Mouse (Mus musculus) embryonic facial prominence, embryonic 11.5 days (tissue): Measurements from ENCODE around the gene Cyp17a1. TPM values are rescaled to one million over a fixed set of nuclear protein-coding genes. Genes with fewer than 3 reads are reported as not detected.

Experiments
- ATAC-seq: fragments of 200-750 bp; cut with Nextera tagmentation; replicated peaks from 2 replicates; pipeline ENCODE4 v1.8.0; 2017; ENCODE audit warnings: low read depth; ENCODE audit not compliant: insufficient number of reproducible peaks, low FRiP score, low TSS enrichment
- DNase-seq: peaks from one replicate; pipeline ENCODE4 v3.0.0-alpha.2; 2015; ENCODE audit warnings: low spot score
- H3K27ac ChIP-seq: fragments of 300-500 bp; sonication (generic); replicated peaks from 2 replicates; pipeline ENCODE4 v1.5.1; 2014; ENCODE audit warnings: mild to moderate bottlenecking, low read depth, low read length, control low read depth
- H3K27me3 ChIP-seq: fragments of 300-500 bp; sonication (generic); 2 replicates; pipeline ENCODE4 v1.6.1; 2014; ENCODE audit warnings: mild to moderate bottlenecking, low read length, moderate library complexity, mixed read lengths; ENCODE audit not compliant: control insufficient read depth, insufficient read depth
- H3K36me3 ChIP-seq: fragments of 300-500 bp; sonication (generic); replicated peaks from 2 replicates; pipeline ENCODE4 v1.6.1; 2014; ENCODE audit warnings: low read depth, mild to moderate bottlenecking, low read length, moderate library complexity, mixed read lengths; ENCODE audit not compliant: control insufficient read depth, insufficient read depth
- H3K4me1 ChIP-seq: fragments of 300-500 bp; sonication (generic); 2 replicates; pipeline ENCODE4 v1.6.1; 2014; ENCODE audit warnings: low read length, mixed read lengths; ENCODE audit not compliant: control insufficient read depth, insufficient read depth
- H3K4me2 ChIP-seq: fragments of 300-500 bp; sonication (generic); 2 replicates; pipeline ENCODE4 v1.6.1; 2014; ENCODE audit warnings: low read depth, mild to moderate bottlenecking, control low read depth, low read length, moderate library complexity
- H3K4me3 ChIP-seq: fragments of 300-500 bp; sonication (generic); 2 replicates; pipeline ENCODE4 v1.5.1; 2014; ENCODE audit warnings: low read depth, low read length, control low read depth
- H3K9ac ChIP-seq: fragments of 300-500 bp; sonication (generic); replicated peaks from 2 replicates; pipeline ENCODE4 v1.6.1; 2014; ENCODE audit warnings: mild to moderate bottlenecking, control low read depth, low read length
- H3K9me3 ChIP-seq: fragments of 300-500 bp; sonication (generic); replicated peaks from 2 replicates; pipeline ENCODE4 v1.6.1; 2016; ENCODE audit warnings: mild to moderate bottlenecking, low read length, inconsistent platforms, mixed read lengths; ENCODE audit not compliant: control insufficient read depth
- WGBS: fragments of 180-500 bp; shearing (Covaris S2); extraction: QIAGEN DNeasy Blood & Tissue Kit; methylation state at CpG from one replicate; pipeline ENCODE4 v1.1.7; 2014; 5-methylcytosine and 5-hydroxymethylcytosine counted together
- polyA plus RNA-seq: library from polyadenylated mRNA; unstranded; fragments of >200 nt; fragmentation: Nextera tagmentation; extraction: Ambion mirVana; gene quantifications from 2 replicates; pipeline ENCODE4 v1.2.1, GENCODE M21; 2014

The Cyp17a1 gene
- polyA plus RNA-seq, 1 experiment from 2014 or later, result not detected

DNA sequence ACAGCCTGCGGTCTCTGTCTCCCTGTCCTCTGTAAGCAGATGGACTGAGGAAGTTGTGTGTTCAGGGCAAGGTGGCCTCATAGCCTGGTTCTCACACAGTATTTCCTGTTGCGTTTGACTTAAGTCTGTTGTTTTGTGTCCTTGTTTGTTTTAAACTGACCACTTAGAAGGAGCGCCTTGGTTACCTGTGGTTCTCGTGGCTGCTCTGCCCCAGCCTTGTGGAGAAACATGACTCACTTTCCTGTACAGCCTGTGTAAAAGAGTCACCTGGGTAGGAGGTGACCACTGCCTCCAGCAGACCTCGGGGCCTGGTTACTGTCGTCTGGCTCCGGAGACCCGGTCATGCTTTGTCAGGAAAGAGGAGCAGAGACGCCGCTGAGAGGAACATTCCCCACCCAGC, 17.3 kb downstream of the Cyp17a1 start:
- H3K4me3 ChIP-seq, result no peak overlapping the region
- no peak overlapping the region for H3K27ac ChIP-seq
- DNase-seq, result no peak
- WGBS, result 94% methylated on average over 10 of the region's 10 CpGs
- no peaks in the 10 kb centered on the region for H3K4me1 ChIP-seq
- H3K4me2 ChIP-seq, result no peak overlapping the region
- no peaks in the 10 kb centered on the region for H3K9me3 ChIP-seq
- H3K27me3 ChIP-seq, result no peaks in the 10 kb centered on the region
- peaks cover 21% of the 10 kb centered on the region for H3K36me3 ChIP-seq
- H3K9ac ChIP-seq, result no peak overlapping the region
- ATAC-seq, result no peak

DNA sequence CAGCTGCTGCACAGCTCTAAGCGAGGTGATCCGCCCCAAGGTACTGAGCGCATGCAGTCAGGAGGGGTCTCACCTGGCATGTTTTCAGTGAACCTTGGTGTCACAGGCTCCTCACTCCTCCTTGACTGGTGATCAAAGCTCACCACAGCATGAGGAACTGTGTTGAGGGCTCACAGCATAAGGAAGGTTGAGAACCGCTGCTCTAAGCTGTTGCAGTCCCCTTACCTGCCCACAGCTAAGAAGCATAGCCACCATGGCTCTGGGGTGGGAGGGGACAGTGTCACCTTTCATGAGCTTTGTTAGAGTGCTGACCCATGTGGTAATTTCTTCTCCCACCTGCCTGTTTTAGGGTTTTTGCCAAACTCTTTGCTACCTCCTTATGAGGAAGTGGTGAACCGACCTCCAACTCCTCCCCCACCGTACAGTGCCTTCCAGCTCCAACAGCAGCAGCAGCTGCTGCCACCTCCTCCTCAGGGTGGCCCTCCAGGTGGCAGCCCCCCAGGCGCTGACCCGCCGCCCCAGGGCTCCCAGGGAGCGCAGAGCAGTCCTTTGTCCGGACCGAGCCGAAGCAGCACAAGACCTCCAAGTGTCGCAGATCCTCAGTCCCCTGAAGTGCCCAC, 19.2 kb downstream of the Cyp17a1 start:
- Histone ChIP-seq H3K4me1 (no peaks in the 10 kb centered on the region), H3K27me3 (no peaks in the 10 kb centered on the region), H3K4me3 (no peak overlapping the region), H3K9me3 (no peaks in the 10 kb centered on the region), H3K9ac (no peak overlapping the region), H3K4me2 (no peak overlapping the region; the same call in 1 of the 2 replicates), H3K27ac (no peak overlapping the region), H3K36me3 (peaks cover 21% of the 10 kb centered on the region)
- 90% methylated on average over 14 of the region's 14 CpGs for WGBS
- DNase-seq (no peak), ATAC-seq (no peak)

DNA sequence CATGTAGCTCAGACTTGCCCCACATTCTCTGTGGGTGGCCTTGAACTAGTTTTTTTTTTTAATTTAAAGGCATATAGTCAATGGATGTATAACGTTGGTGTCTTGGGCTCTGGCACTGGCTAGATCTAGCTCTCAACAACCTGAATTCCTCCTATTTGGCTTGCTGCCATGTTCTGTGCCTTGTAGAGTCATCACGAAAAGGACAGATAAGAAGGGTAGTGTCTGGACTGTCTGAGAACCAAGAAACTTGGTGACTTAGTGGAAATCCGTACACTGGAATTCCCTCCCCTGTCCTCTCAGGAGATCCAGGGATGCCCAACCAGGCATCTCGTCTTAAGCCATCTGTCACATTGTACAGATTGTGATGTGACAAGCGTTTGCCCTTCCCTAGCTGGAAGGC, 19.8 kb downstream of the Cyp17a1 start:
- H3K9ac ChIP-seq, result no peak overlapping the region
- no peaks in the 10 kb centered on the region for H3K4me1 ChIP-seq
- H3K36me3 ChIP-seq, result peaks cover 21% of the 10 kb centered on the region
- ATAC-seq (no peak), DNase-seq (no peak)
- no peak overlapping the region for H3K4me2 ChIP-seq
- WGBS, result 89% methylated on average over 5 of the region's 5 CpGs
- H3K27ac ChIP-seq, result no peak overlapping the region
- H3K27me3 ChIP-seq, result no peaks in the 10 kb centered on the region
- no peaks in the 10 kb centered on the region for H3K9me3 ChIP-seq
- H3K4me3 ChIP-seq, result no peak overlapping the region

DNA sequence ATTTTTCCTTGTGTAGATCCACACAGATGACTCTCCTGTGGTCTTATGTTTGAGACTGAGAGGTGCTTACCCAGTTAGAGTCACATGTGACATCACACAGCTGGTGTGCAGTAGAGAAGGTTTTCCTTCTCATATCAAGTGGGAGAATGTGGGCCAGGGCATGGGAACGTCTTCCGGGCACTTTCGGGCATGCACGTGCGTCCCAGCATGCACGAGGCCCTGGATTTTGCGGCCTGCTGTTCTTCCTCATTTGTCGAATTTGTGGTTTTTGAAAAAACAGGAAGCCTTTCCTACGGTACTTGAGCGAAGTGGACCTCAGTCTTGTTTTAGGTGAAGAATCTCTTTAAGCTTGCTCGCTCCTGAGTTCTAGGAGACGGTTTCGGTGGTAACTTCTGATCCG, 24.4 kb downstream of the Cyp17a1 start:
- Histone ChIP-seq H3K27me3 (no peaks in the 10 kb centered on the region), H3K27ac (no peak overlapping the region), H3K4me1 (peaks cover 12% of the 10 kb centered on the region), H3K4me2 (no peak overlapping the region), H3K9me3 (no peaks in the 10 kb centered on the region), H3K36me3 (peaks cover 1% of the 10 kb centered on the region), H3K4me3 (no peak overlapping the region), H3K9ac (no peak overlapping the region)
- DNase-seq (no peak), ATAC-seq (no peak)
- 96% methylated on average over 14 of the region's 14 CpGs for WGBS

- H3K4me2 ChIP-seq, result no peak overlapping the region
- no peaks in the 10 kb centered on the region for H3K27me3 ChIP-seq
- H3K36me3 ChIP-seq, result no peaks in the 10 kb centered on the region; the same call in 1 of the 2 replicates
- 85% methylated on average over 8 of the region's 8 CpGs for WGBS
- ATAC-seq (no peak), DNase-seq (no peak)
- H3K4me1 ChIP-seq, result peaks cover 15% of the 10 kb centered on the region
- no peaks in the 10 kb centered on the region for H3K9me3 ChIP-seq
- H3K9ac ChIP-seq, result no peak overlapping the region
- no peak overlapping the region for H3K4me3 ChIP-seq
- no peak overlapping the region for H3K27ac ChIP-seq
Observed at GRCm38 (mm10) chr19:46647850-46648249, 25.1 kb downstream of the Cyp17a1 start.

GRCm38 (mm10) chr19:46647254-46647653, 25.7 kb downstream of the Cyp17a1 start:
- Histone ChIP-seq H3K27ac (no peak overlapping the region), H3K4me3 (no peak overlapping the region), H3K4me1 (peaks cover 20% of the 10 kb centered on the region), H3K27me3 (no peaks in the 10 kb centered on the region), H3K9ac (no peak overlapping the region), H3K9me3 (no peaks in the 10 kb centered on the region), H3K4me2 (no peak overlapping the region), H3K36me3 (no peaks in the 10 kb centered on the region; the same call in 1 of the 2 replicates)
- 69% methylated on average over 3 of the region's 3 CpGs for WGBS
- ATAC-seq (no peak), DNase-seq (no peak)

GRCm38 (mm10) chr19:46646041-46646481, 26.9 kb downstream of the Cyp17a1 start:
- 60% methylated on average over 12 of the region's 12 CpGs for WGBS
- Histone ChIP-seq H3K9ac (no peak overlapping the region), H3K27me3 (no peaks in the 10 kb centered on the region), H3K27ac (no peak overlapping the region; the same call in 1 of the 2 replicates), H3K36me3 (no peaks in the 10 kb centered on the region; the same call in 1 of the 2 replicates), H3K4me2 (no peak overlapping the region), H3K4me3 (no peak overlapping the region), H3K4me1 (peaks cover 30% of the 10 kb centered on the region), H3K9me3 (no peaks in the 10 kb centered on the region)
- ATAC-seq (no peak), DNase-seq (no peak)

DNA sequence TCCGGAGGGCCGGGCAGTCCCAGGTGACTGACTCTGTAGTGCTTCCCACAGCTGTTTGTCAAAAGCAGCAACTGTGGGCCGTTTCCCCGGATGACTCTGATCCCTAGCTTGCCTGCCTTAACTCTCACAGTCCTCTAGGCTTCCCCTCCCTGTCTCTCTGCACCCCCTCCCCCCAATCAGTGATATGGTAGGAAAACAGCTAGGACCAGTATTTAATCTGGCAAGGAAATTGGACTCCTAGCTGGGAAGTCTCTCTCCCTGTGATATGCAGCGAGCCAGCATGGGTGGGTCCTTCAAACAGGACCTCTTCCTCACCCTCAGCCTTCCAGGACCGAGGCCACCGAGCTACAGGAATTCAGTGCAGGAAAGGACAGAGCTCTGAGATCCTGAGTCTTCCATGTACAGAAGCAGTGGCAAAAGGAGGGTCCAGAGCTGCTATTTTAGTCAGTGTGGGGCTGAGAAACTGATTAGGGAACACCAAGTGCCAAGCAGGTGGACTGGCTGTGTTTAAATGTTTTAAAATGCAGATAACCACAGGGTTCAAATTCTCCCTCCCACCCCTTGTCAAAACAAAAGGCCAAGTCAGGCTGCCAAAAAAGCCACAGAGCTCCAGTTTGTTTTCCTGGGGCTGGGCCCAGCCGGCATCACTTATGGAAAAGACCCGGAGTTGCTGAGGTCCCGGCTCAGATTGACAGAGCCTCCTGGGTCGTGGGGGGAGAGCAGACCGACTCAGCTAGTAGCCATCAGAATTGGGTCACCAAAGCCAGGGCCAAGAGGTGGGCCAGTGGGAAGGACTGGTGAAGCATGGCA, 28.0 kb downstream of the Cyp17a1 start:
- H3K36me3 ChIP-seq, result no peaks in the 10 kb centered on the region; the same call in 1 of the 2 replicates
- DNase-seq (peak; percentile 57), ATAC-seq (no peak)
- no peak overlapping the region for H3K4me2 ChIP-seq
- no peaks in the 10 kb centered on the region for H3K9me3 ChIP-seq
- H3K9ac ChIP-seq, result no peak overlapping the region
- 23% methylated on average over 12 of the region's 12 CpGs for WGBS
- H3K27ac ChIP-seq, result peak overlapping the region; percentile 53; the same call in 1 of the 2 replicates
- no peaks in the 10 kb centered on the region for H3K27me3 ChIP-seq
- peaks cover 30% of the 10 kb centered on the region for H3K4me1 ChIP-seq
- no peak overlapping the region for H3K4me3 ChIP-seq
